19 mouse cellular contexts compared by ENCODE assay signal in the genomic region with DNA sequence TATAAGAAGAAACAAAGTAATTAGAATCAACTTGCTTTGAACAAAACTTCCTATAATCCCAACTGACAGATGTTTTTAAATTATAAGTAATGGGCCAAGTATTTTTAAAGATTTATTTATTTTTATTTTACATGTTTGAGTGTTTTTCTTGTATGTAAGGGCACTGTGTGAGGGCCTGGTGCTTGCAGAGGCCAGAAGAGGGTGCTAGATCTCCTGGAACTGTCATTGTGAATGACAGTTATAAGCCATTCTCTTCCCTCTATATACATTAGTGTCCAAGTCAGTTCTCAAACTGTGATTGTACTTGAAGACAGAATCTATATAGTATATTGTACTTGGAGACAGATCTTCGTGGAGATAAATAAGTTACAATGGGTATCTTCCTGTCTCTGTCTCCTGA.
DNase-seq lines count a peak whose midpoint lies in the region; ATAC-seq and TF ChIP-seq lines count a peak whose summit lies in the region.
"Had no signal": no experiment of that assay in that cellular context is flagged by ENCODE, and none has a peak within 500 bp of the region (broad histone marks: within the 10 kb centered on the region; RNA-seq: fewer than 3 reads in every experiment).

No protein-coding gene starts in this region.

- intact Hi-C loops in gastrocnemius, adult 2 months (cut with DNase I) = loop anchor here (10.0 kb wide), 1 partner anchor 213 kb away; no protein-coding TSS in a partner anchor
- intact Hi-C loops in gastrocnemius, postnatal 14 days (cut with DNase I; ENCODE audit: low total_unique reads) = loop anchor here (10.0 kb wide), 1 partner anchor 317 kb away; no protein-coding TSS in a partner anchor
- intact Hi-C loops in left cerebral cortex, postnatal 10 days (cut with DNase I) = loop anchor here (10.0 kb wide), 1 partner anchor 213 kb away; no protein-coding TSS in a partner anchor

- ATAC-seq in lung, embryonic 14.5 days (ENCODE audit: insufficient read depth) = no peak
- ATAC-seq in Patski = no peak
- no peak for ATAC-seq in kidney, embryonic 16.5 days (ENCODE audit: low FRiP score, low TSS enrichment)
- ATAC-seq: hindbrain, embryonic 16.5 days had no signal

- no peak overlapping the region for H3K4me2 ChIP-seq in lung, embryonic 14.5 days
- H3K4me2 ChIP-seq in kidney, embryonic 16.5 days (replicated peaks; ENCODE audit: low read depth, low read length) = no peak overlapping the region
- H3K4me2 ChIP-seq: embryonic facial prominence, embryonic 13.5 days; heart, embryonic 15.5 days; limb, embryonic 15.5 days; neural tube, embryonic 15.5 days had no signal

- no peaks in the 10 kb centered on the region for H3K4me1 ChIP-seq in lung, embryonic 14.5 days (ENCODE audit: insufficient read depth)
- H3K4me1 ChIP-seq in kidney, embryonic 16.5 days (ENCODE audit: insufficient read depth, low read length) = no peaks in the 10 kb centered on the region
- H3K4me1 ChIP-seq: embryonic facial prominence, embryonic 13.5 days; heart, embryonic 15.5 days; limb, embryonic 15.5 days had no signal

- POLR2A ChIA-PET in Patski (lab: Charles Lee) = no interaction called here

- peak; percentile 31 for TF ChIP-seq CTCF in gastrocnemius, adult 2 months (IDR thresholded peaks at IDR 0.05)
- TF ChIP-seq CTCF in lung, embryonic 14.5 days (IDR thresholded peaks at IDR 0.05; ENCODE audit: low read depth) = peak; percentile 33
- TF ChIP-seq CTCF in Patski (IDR thresholded peaks at IDR 0.05) = peak; percentile 47

- WGBS in lung, embryonic 14.5 days = 44% methylated on average over 1 of the region's 1 CpGs
- WGBS in kidney, embryonic 16.5 days = 54% methylated on average over 1 of the region's 1 CpGs

- DNase-seq in gastrocnemius, adult 2 months = no peak
- DNase-seq in gastrocnemius, postnatal 14 days = no peak
- DNase-seq in lung, embryonic 14.5 days = peak; percentile 15
- DNase-seq in lung, postnatal 10 days = no peak
- no peak for DNase-seq in Patski (ENCODE audit: low read depth, low spot score)
- peak; percentile 20 for DNase-seq in retina, postnatal 1 day
- no peak for DNase-seq in left cerebral cortex, postnatal 10 days (ENCODE audit: extremely low spot score in 1 of 2, low spot score in 2 of 2)
- DNase-seq: cerebellum, adult 8-10 months; gastrocnemius, postnatal 25 days; kidney, postnatal 14 days; layer of hippocampus, postnatal 36 days; lung, postnatal 36 days; thymus, adult 2 months had no signal

- CTCF ChIA-PET in Patski (lab: Charles Lee) = interaction anchor here (1.4 kb wide), 1 partner anchor 10 kb away, joined by 3 read pairs; no protein-coding TSS in a partner anchor

- H3K9ac ChIP-seq in lung, embryonic 14.5 days = no peak overlapping the region
- H3K9ac ChIP-seq in kidney, embryonic 16.5 days (replicated peaks; ENCODE audit: low read length) = no peak overlapping the region
- H3K9ac ChIP-seq: embryonic facial prominence, embryonic 13.5 days; heart, embryonic 15.5 days; limb, embryonic 15.5 days; neural tube, embryonic 15.5 days had no signal

- no peak overlapping the region for H3K27ac ChIP-seq in gastrocnemius, adult 2 months
- no peak overlapping the region for H3K27ac ChIP-seq in lung, embryonic 14.5 days (ENCODE audit: low read depth)
- H3K27ac ChIP-seq in kidney, embryonic 16.5 days (ENCODE audit: low read length) = no peak overlapping the region
- H3K27ac ChIP-seq: embryonic facial prominence, embryonic 13.5 days; heart, embryonic 15.5 days; limb, embryonic 15.5 days; neural tube, embryonic 15.5 days had no signal

- no peaks in the 10 kb centered on the region for H3K27me3 ChIP-seq in lung, embryonic 14.5 days (ENCODE audit: insufficient read depth, low read length)
- no peaks in the 10 kb centered on the region for H3K27me3 ChIP-seq in Patski
- no peaks in the 10 kb centered on the region for H3K27me3 ChIP-seq in kidney, embryonic 16.5 days (ENCODE audit: insufficient read depth, low read length)
- H3K27me3 ChIP-seq: embryonic facial prominence, embryonic 13.5 days; heart, embryonic 15.5 days; limb, embryonic 15.5 days; neural tube, embryonic 15.5 days had no signal

- in situ Hi-C loops in Patski (cut with MboI; ENCODE audit: low pct_unique_long_range_greater_than_20kb) = loop anchor here (5.0 kb wide), 1 partner anchor 319 kb away; no protein-coding TSS in a partner anchor

- no peaks in the 10 kb centered on the region for H3K9me3 ChIP-seq in lung, embryonic 14.5 days (ENCODE audit: low read depth, low read length)
- peaks cover 5% of the 10 kb centered on the region; the same call in 1 of the 2 replicates for H3K9me3 ChIP-seq in kidney, embryonic 16.5 days (ENCODE audit: low read length)
- H3K9me3 ChIP-seq: embryonic facial prominence, embryonic 13.5 days; heart, embryonic 15.5 days; limb, embryonic 15.5 days; neural tube, embryonic 15.5 days had no signal

- H3K4me3 ChIP-seq in gastrocnemius, adult 2 months = no peak overlapping the region
- H3K4me3 ChIP-seq in lung, embryonic 14.5 days (ENCODE audit: low read depth, low read length) = no peak overlapping the region
- no peak overlapping the region for H3K4me3 ChIP-seq in kidney, embryonic 16.5 days (ENCODE audit: low read length)
- H3K4me3 ChIP-seq: embryonic facial prominence, embryonic 13.5 days; heart, embryonic 15.5 days; limb, embryonic 15.5 days; neural tube, embryonic 15.5 days had no signal

- H3K36me3 ChIP-seq in lung, embryonic 14.5 days (ENCODE audit: insufficient read depth) = no peaks in the 10 kb centered on the region
- H3K36me3 ChIP-seq in kidney, embryonic 16.5 days (ENCODE audit: insufficient read depth, low read length) = no peaks in the 10 kb centered on the region
- H3K36me3 ChIP-seq: embryonic facial prominence, embryonic 13.5 days; heart, embryonic 15.5 days; limb, embryonic 15.5 days; neural tube, embryonic 15.5 days had no signal

Comparison
In these comparisons a context has a peak if more than half of its experiments do, and no peak if none do; other contexts are left out.
1. DNase-seq: peak in lung, embryonic 14.5 days (single experiment) and retina, postnatal 1 day (single experiment); none in gastrocnemius, adult 2 months (single experiment), gastrocnemius, postnatal 14 days (single experiment), lung, postnatal 10 days (single experiment), Patski (single experiment) and left cerebral cortex, postnatal 10 days (0 of 2).
2. Peak in every context shown above with its lines, with median percentiles within 50 percentile points of each other: CTCF ChIP-seq.